Mouse (Mus musculus) mesoderm, embryonic 11.5 days (tissue): ENCODE measurements around the gene Spint1.
A peak's percentile ranks its signal among the peaks of the same experiment; 100 is the strongest.

ENCODE experiments used
- DNase-seq: peaks from one replicate; pipeline ENCODE4 v3.0.0-alpha.2; 2012; ENCODE audit warnings: low read depth, low spot score

The Spint1 gene

GRCm38 (mm10) chr2:119242548-119242947 lies 5.4 kb downstream of the Spint1 start:
- DNase-seq = no peak

GRCm38 (mm10) chr2:119245246-119245645 lies 8.1 kb downstream of the Spint1 start:
- DNase-seq = no peak

GRCm38 (mm10) chr2:119247904-119248303 lies 10.7 kb downstream of the Spint1 start:
- DNase-seq = no peak

- DNase-seq = no peak
Observed at GRCm38 (mm10) chr2:119249592-119250061, 12.5 kb downstream of the Spint1 start.

- DNase-seq = no peak
Observed at GRCm38 (mm10) chr2:119250377-119250776, 13.2 kb downstream of the Spint1 start.

- DNase-seq = peak; percentile 90
Observed at GRCm38 (mm10) chr2:119250826-119251478, 13.8 kb downstream of the Spint1 start.

GRCm38 (mm10) chr2:119254976-119255375 lies 17.8 kb downstream of the Spint1 start:
- DNase-seq = no peak

- no peak for DNase-seq
Observed at GRCm38 (mm10) chr2:119260518-119260917, 23.4 kb downstream of the Spint1 start.

GRCm38 (mm10) chr2:119261326-119261725 lies 24.2 kb downstream of the Spint1 start:
- DNase-seq = no peak

GRCm38 (mm10) chr2:119262978-119263377 lies 25.8 kb downstream of the Spint1 start:
- no peak for DNase-seq

- DNase-seq = no peak
Observed at GRCm38 (mm10) chr2:119263813-119264212, 26.7 kb downstream of the Spint1 start.

- DNase-seq = no peak
Observed at GRCm38 (mm10) chr2:119270286-119270642, 33.1 kb downstream of the Spint1 start.

- DNase-seq = peak; percentile 60
Observed at GRCm38 (mm10) chr2:119270643-119271331, 33.6 kb downstream of the Spint1 start, which contains the start of gene Rhov. Rhov (minus strand) TSS chr2:119271272.

GRCm38 (mm10) chr2:119274126-119274525 lies 37.0 kb downstream of the Spint1 start:
- no peak for DNase-seq

GRCm38 (mm10) chr2:119276926-119277325 lies 39.8 kb downstream of the Spint1 start:
- no peak for DNase-seq

- DNase-seq = no peak
Observed at GRCm38 (mm10) chr2:119277810-119278209, 40.6 kb downstream of the Spint1 start.

- DNase-seq = no peak
Observed at GRCm38 (mm10) chr2:119281899-119282565, 44.9 kb downstream of the Spint1 start.

GRCm38 (mm10) chr2:119287372-119287771 lies 50.2 kb downstream of the Spint1 start:
- DNase-seq = no peak

- peak; percentile 98 for DNase-seq
Observed at GRCm38 (mm10) chr2:119288270-119288882, 51.2 kb downstream of the Spint1 start, which contains the start of gene Vps18. Vps18 (plus strand) TSS chr2:119288740.

- DNase-seq = no peak
Observed at GRCm38 (mm10) chr2:119289014-119289416, 51.9 kb downstream of the Spint1 start.

GRCm38 (mm10) chr2:119292281-119292680 lies 55.1 kb downstream of the Spint1 start:
- no peak for DNase-seq

- DNase-seq = no peak
Observed at GRCm38 (mm10) chr2:119292852-119293251, 55.7 kb downstream of the Spint1 start.
